Mouse (Mus musculus) cerebellum, adult 2 months (tissue): ENCODE results near the gene Zfp637. TPM values are rescaled to one million over a fixed set of nuclear protein-coding genes. Genes with fewer than 3 reads are reported as not detected.
"Not testable (repeated sequence)": the region's sequence is repeated elsewhere in the genome, so short reads cannot be mapped to it uniquely, and the experiment has no call there.

ENCODE experiments used
- DNase-seq, 2 experiments: peaks; one replicate each; pipeline ENCODE4 v3.0.0; 2021
- H3K27ac ChIP-seq: fragments of 200-500 bp; 2 replicates; pipeline ENCODE4 v1.5.1; 2012; ENCODE audit warnings: low read length, control low read depth, inconsistent platforms; ENCODE audit not compliant: insufficient read depth
- H3K27me3 ChIP-seq: fragments of 200-500 bp; 2 replicates; pipeline ENCODE4 v1.6.1; 2012; ENCODE audit warnings: inconsistent platforms, mild to moderate bottlenecking, low read length, moderate library complexity; ENCODE audit not compliant: control insufficient read depth, insufficient read depth
- H3K4me1 ChIP-seq: fragments of 200-500 bp; 2 replicates; pipeline ENCODE4 v1.6.1; 2011; ENCODE audit warnings: low read length; ENCODE audit not compliant: control insufficient read depth, insufficient read depth
- H3K4me3 ChIP-seq: fragments of 200-500 bp; replicated peaks from 2 replicates; pipeline ENCODE3; 2011; ENCODE audit warnings: mild to moderate bottlenecking, low read depth, low read length, control low read depth; ENCODE audit not compliant: insufficient read depth
- CTCF ChIP-seq: fragments of 200-500 bp; IDR thresholded peaks from 2 replicates; pipeline ENCODE4 v1.5.1; 2011; ENCODE audit warnings: low read depth, mild to moderate bottlenecking, control low read depth, low read length, moderate library complexity, borderline replicate concordance; ENCODE audit not compliant: insufficient read depth
- POLR2A ChIP-seq: fragments of 200-500 bp; IDR thresholded peaks from 2 replicates; pipeline ENCODE4 v1.6.1; 2011; ENCODE audit warnings: low read length, control low read depth, borderline replicate concordance; ENCODE audit not compliant: insufficient read depth
- WGBS: fragments of 180-500 bp; shearing (Covaris S2); methylation state at CpG from one replicate; pipeline ENCODE4 v1.1.7; 2018; 5-methylcytosine and 5-hydroxymethylcytosine counted together
- polyA plus RNA-seq: library from polyadenylated mRNA; depleted of rRNA; stranded (reverse); fragments of >200 nt; gene quantifications from 2 replicates; pipeline ENCODE4 v1.2.3, GENCODE M21; 2012

The Zfp637 gene
- polyA plus RNA-seq, 1 experiment: 79.2 TPM

DNA sequence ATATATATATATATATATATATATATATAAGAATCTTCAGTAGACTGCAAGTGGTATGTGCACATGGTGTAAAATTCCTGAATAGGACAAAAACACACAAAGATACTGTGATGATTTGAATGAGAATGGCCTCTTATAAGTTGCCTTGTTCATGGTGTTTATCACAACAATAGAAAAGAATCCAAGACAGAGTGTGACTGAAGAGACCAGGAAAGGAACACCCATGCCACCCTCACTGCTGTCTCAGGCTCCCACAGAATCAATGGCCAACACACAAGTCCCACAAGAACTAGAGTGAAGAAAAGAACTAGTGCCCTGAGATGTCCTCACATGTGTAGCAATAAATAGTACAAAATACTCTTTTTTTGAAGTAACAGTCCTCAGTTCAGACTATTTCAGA is 26.3 kb upstream of the Zfp637 start:
- TF ChIP-seq CTCF: no peak
- TF ChIP-seq POLR2A: no peak
- Histone ChIP-seq H3K4me3 (no peak overlapping the region), H3K4me1 (no peaks in the 10 kb centered on the region), H3K27ac (no peak overlapping the region), H3K27me3 (no peaks in the 10 kb centered on the region)
- DNase-seq: no peak

DNA sequence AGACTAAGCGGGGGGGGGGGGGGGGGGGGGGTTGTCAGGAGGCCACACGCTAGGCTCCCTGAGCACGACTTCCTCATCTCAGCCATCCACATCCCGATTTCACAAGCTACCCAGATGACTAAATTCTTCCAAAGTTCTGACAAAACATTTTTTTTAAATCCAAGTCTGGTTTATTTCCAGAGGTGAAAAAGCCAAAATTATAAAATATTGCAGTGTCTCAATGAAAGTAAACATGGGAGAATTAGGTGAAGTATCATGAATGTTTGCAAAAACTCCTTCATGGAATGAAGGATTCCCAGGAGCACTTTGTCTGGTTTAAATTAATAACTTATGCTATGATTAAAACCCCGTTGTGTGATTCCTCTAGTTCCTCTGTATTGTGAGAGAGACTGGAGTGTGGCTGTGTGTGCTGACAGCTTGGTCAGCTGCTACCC is 23.9 kb upstream of the Zfp637 start:
- H3K4me3 ChIP-seq: no peak overlapping the region
- H3K27ac ChIP-seq: no peak overlapping the region
- 79% methylated on average over 5 of the region's 5 CpGs for WGBS
- H3K4me1 ChIP-seq: no peaks in the 10 kb centered on the region
- no peak for DNase-seq
- TF ChIP-seq CTCF (no peak), POLR2A (no peak)
- H3K27me3 ChIP-seq: no peaks in the 10 kb centered on the region

DNA sequence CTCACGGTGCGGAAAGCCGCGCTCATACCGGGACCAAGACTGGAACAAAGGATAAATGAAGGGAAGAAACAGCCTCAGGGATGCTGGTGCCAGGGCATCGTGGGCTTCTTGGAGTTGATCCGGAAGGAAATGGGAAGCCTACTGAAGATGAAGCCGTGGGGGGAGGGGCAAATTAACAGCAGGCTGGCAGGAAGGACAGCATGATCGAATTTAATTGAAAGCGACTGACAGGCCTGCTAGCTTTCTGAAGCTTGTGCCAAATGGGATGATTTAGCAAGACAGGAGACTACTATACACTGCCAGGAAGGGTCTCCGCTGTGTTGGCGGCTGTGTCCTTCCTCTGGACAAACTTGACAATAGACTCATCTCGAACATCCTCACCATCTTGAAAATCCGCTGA is 20.7 kb upstream of the Zfp637 start:
- 26% methylated on average over 14 of the region's 14 CpGs for WGBS
- DNase-seq: no peak

DNA sequence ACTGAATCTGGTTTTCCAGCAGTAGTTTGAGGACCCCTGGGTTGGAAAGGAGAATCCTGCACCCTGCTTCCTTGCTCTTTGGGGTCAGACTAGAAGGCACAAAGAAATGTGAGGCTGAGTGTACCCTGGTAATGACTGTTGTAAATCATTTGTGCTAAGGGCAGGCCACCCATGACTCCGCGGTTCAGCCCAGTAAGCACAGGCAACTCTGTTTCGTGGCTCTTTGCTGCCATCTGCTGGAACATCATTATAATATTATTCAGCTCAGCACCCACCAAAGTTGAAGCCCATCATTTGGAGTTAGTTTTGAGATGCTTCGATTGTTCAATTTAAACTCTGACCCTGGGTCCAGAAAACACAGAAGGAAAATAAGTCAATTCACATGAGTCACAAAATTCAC is 15.6 kb upstream of the Zfp637 start:
- Histone ChIP-seq H3K27me3 (no peaks in the 10 kb centered on the region), H3K27ac (no peak overlapping the region), H3K4me1 (no peaks in the 10 kb centered on the region), H3K4me3 (no peak overlapping the region)
- TF ChIP-seq POLR2A: no peak
- peak; percentile 88 for TF ChIP-seq CTCF
- WGBS: 13% methylated on average over 4 of the region's 4 CpGs
- DNase-seq: peak; percentile 50 to 58

More for the DNA sequence above, 20.7 kb upstream of the Zfp637 start:
- H3K27me3 ChIP-seq: no peaks in the 10 kb centered on the region
- no peak overlapping the region for H3K27ac ChIP-seq
- H3K4me3 ChIP-seq: no peak overlapping the region
- TF ChIP-seq CTCF (no peak), POLR2A (no peak)
- no peaks in the 10 kb centered on the region for H3K4me1 ChIP-seq

DNA sequence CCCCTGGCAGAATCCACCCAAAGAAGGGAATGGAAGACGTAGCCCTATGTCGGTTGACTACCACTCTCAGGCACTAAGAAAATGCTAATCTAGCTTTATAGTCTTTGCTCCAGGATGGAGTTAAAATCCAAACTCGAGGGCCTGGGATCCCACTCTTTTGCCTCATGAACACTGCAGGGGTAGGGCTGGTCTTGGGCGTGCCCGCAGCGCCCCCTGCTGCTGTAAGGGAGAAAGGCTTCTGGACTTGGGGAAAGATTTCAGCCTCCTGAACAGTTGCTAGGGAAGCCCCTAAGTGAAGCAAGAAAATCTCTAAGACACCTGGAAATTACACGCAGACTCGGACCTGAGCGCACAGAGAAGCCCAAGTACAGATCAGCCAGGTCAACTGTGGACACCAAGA is 12.7 kb upstream of the Zfp637 start:
- DNase-seq: peak; percentile 17 to 45
- no peak overlapping the region for H3K4me3 ChIP-seq
- 22% methylated on average over 9 of the region's 9 CpGs for WGBS
- no peak overlapping the region for H3K27ac ChIP-seq
- no peaks in the 10 kb centered on the region for H3K4me1 ChIP-seq
- peak; percentile 67 for TF ChIP-seq CTCF
- TF ChIP-seq POLR2A: no peak
- H3K27me3 ChIP-seq: no peaks in the 10 kb centered on the region

DNA sequence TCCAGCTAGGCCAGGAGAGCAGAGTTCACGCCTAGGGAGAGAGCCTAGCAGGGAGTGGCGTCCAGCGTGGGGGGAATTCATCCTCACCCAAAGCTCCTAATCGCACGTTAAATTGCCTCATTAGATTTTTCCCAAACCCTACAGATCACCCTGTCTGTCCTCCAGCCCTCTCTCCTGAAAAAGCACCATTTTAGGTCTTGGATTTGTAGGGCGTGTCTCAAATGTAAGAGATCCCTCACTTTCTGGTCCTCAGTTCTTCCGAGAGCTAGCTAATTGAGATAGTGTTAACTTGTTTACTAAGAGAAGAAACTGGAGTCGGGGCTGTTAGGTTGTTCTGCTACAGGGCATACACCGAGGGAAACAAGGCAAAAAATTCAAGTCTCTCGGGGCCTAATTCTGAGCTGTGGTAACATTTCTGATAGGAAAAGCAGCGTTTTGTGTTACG is 553 bp downstream of the Zfp637 start:
- 6% methylated on average over 12 of the region's 12 CpGs for WGBS

DNA sequence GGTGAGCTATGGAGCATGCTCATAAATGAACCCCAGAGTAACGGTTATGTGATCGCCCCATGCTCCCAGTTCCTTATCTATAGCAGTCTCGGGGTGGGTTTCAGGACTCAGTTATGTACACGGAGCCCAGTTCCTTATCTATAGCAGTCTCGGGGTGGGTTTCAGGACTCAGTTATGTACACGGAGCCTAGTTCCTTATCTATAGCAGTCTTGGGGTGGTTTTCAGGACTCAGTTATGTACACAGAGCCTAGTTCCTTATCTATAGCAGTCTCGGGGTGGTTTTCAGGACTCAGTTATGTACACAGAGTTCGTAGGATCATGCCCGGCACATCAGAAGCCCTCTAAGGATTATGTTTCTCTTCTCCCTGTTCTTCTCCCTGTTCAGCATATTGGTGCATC is 3.6 kb downstream of the Zfp637 start:
- WGBS: 95% methylated on average over 9 of the region's 9 CpGs
- Histone ChIP-seq H3K4me3 (no peak overlapping the region), H3K27ac (no peak overlapping the region), H3K27me3 (no peaks in the 10 kb centered on the region), H3K4me1 (no peaks in the 10 kb centered on the region)
- no peak for DNase-seq
- no peak for TF ChIP-seq CTCF
- TF ChIP-seq POLR2A: no peak

More for the DNA sequence above, 553 bp downstream of the Zfp637 start:
- peak overlapping the region; percentile 61 for H3K27ac ChIP-seq
- H3K4me1 ChIP-seq: no peaks in the 10 kb centered on the region
- no peak for TF ChIP-seq CTCF
- TF ChIP-seq POLR2A: no peak
- no peak for DNase-seq
- no peaks in the 10 kb centered on the region for H3K27me3 ChIP-seq
- H3K4me3 ChIP-seq: peak overlapping the region; percentile 71

DNA sequence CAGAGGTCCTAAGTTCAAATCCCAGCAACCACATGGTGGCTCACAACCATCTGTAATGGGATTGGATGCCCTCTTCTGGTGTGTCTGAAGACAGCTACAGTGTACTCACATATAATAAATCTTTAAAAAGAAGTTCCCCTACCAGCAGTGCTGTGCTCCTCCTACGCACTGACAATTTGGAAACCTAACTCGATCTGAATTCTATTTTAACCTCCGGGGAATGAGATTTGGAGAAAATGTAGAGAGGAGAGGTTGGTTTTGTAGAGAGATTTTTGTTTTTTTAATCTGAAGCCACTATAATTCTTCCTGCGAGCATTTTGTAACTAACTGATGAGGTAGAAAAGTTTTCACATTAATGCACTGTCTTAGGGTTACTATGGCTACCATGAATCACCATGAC is 5.7 kb downstream of the Zfp637 start:
- not testable (repeated sequence) for DNase-seq, H3K27ac ChIP-seq, H3K27me3 ChIP-seq, H3K4me1 ChIP-seq, H3K4me3 ChIP-seq
- 87% methylated on average over 4 of the region's 4 CpGs for WGBS
